Comparison of ENCODE assay signal across 10 mouse cellular contexts in the genomic region with DNA sequence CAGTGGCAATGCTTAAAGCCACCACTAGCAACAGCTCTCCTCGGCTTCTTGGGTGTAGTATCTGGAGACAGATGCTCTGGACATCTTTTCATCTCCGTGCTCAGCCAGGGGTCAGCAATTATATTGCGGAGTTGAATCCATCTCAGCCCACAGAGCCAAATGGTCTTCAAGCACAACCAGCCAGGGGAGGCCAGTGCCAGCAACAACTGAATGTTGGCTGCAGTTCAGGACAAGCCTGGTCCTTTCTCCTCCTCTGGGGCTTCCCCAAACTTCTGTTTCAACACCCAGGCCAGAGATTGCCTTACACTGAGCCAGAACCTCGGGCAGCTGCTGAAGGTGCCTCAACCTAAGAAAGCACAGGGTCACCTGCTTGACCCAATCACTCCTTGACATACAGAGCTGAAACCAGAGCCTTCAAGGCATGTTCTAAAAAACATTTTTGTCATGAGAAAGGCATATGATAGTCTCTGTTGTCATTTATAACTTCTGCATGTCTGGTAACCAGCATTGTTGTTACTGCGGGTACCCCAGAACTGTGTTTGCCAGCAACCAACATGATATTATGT.
DNase-seq lines count a peak whose midpoint lies in the region; ATAC-seq lines count a peak whose summit lies in the region.
"Had no signal": no experiment of that assay in that cellular context is flagged by ENCODE, and none has a peak within 500 bp of the region (broad histone marks: within the 10 kb centered on the region; RNA-seq: fewer than 3 reads in every experiment).

No protein-coding gene starts in this region.

- H3K27ac ChIP-seq in heart, embryonic 11.5 days (ENCODE audit: low read depth, low read length) = no peak overlapping the region
- H3K27ac ChIP-seq: neural tube, embryonic 12.5 days had no signal

- no peaks in the 10 kb centered on the region for H3K27me3 ChIP-seq in heart, embryonic 11.5 days (ENCODE audit: control insufficient read depth, insufficient read depth, low read length)

- H3K9me3 ChIP-seq in heart, embryonic 11.5 days (replicated peaks; ENCODE audit: control insufficient read depth, low read length) = no peaks in the 10 kb centered on the region
- H3K9me3 ChIP-seq: neural tube, embryonic 12.5 days had no signal

- no peak overlapping the region for H3K9ac ChIP-seq in heart, embryonic 11.5 days (ENCODE audit: low read depth, low read length)
- H3K9ac ChIP-seq: neural tube, embryonic 12.5 days had no signal

- WGBS in heart, embryonic 11.5 days (ENCODE audit: insufficient replicate concordance) = 79% methylated on average over 5 of the region's 5 CpGs

- no peak overlapping the region for H3K4me2 ChIP-seq in heart, embryonic 11.5 days
- H3K4me2 ChIP-seq: neural tube, embryonic 12.5 days had no signal

- no peak overlapping the region for H3K4me3 ChIP-seq in heart, embryonic 11.5 days (ENCODE audit: low read depth, low read length)
- H3K4me3 ChIP-seq: neural tube, embryonic 12.5 days had no signal

- no peak for ATAC-seq in heart, embryonic 11.5 days (replicated peaks; ENCODE audit: insufficient number of reproducible peaks, low FRiP score, low TSS enrichment)

- H3K4me1 ChIP-seq in heart, embryonic 11.5 days (ENCODE audit: control insufficient read depth, insufficient read depth, low read length) = peaks cover 6% of the 10 kb centered on the region; the same call in 1 of the 2 replicates

- no peaks in the 10 kb centered on the region for H3K36me3 ChIP-seq in heart, embryonic 11.5 days (ENCODE audit: control insufficient read depth, insufficient read depth, low read length)
- H3K36me3 ChIP-seq: neural tube, embryonic 12.5 days had no signal

- peak; percentile 23 to 33 for DNase-seq in heart, adult 18-20 months
- peak; percentile 32 for DNase-seq in ovary, postnatal 14 days (ENCODE audit: low spot score)
- DNase-seq in ovary, postnatal 10 days (ENCODE audit: low spot score) = no peak
- peak; percentile 10 for DNase-seq in adrenal gland, postnatal 25 days
- DNase-seq in lung, postnatal 36 days = peak; percentile 26
- no peak for DNase-seq in spleen, postnatal 10 days (ENCODE audit: low spot score in 2 of 2)
- DNase-seq in neural tube, embryonic 10.5 days (ENCODE audit: extremely low spot score, low spot score) = no peak
- DNase-seq: cerebellum, adult 2 months had no signal

Comparison
In these comparisons a context has a peak if more than half of its experiments do, and no peak if none do; other contexts are left out.
1. DNase-seq: peak in heart, adult 18-20 months (2 of 2), ovary, postnatal 14 days (single experiment), adrenal gland, postnatal 25 days (single experiment) and lung, postnatal 36 days (single experiment); none in ovary, postnatal 10 days (single experiment), spleen, postnatal 10 days (0 of 2) and neural tube, embryonic 10.5 days (single experiment).